Mouse (Mus musculus) liver, embryonic 13.5 days (tissue): ENCODE measurements at regions not wholly inside any gene's neighbourhood (a gene's known extent, or its start where the extent isn't known, plus 50 kb on each side); places are given as distances from the start of the nearest gene placed in this dataset.

Experiments used
- ATAC-seq: fragments of 200-750 bp; cut with Nextera tagmentation; 2 replicates; pipeline ENCODE4 v1.8.0; 2017; ENCODE audit warnings: low read depth, mild to moderate bottlenecking, moderate number of reproducible peaks, moderate library complexity
- DNase-seq: peaks from one replicate; pipeline ENCODE4 v3.0.0; 2022
- H3K27ac ChIP-seq: fragments of 300-500 bp; sonication (generic); 2 replicates; pipeline ENCODE4 v1.5.1; 2015; ENCODE audit warnings: moderate library complexity, mild to moderate bottlenecking, inconsistent platforms
- H3K27me3 ChIP-seq: fragments of 300-500 bp; sonication (generic); 2 replicates; pipeline ENCODE4 v1.6.1; 2015; ENCODE audit warnings: mild to moderate bottlenecking, inconsistent platforms
- H3K36me3 ChIP-seq: fragments of 300-500 bp; sonication (generic); 2 replicates; pipeline ENCODE4 v1.6.1; 2015; ENCODE audit warnings: mild to moderate bottlenecking, inconsistent platforms
- H3K4me1 ChIP-seq: fragments of 300-500 bp; sonication (generic); replicated peaks from 2 replicates; pipeline ENCODE4 v1.6.1; 2015; ENCODE audit warnings: inconsistent platforms
- H3K4me2 ChIP-seq: fragments of 300-500 bp; sonication (generic); 2 replicates; pipeline ENCODE4 v1.6.1; 2015; ENCODE audit warnings: inconsistent platforms, mild to moderate bottlenecking, moderate library complexity
- H3K4me3 ChIP-seq: fragments of 300-500 bp; sonication (generic); replicated peaks from 2 replicates; pipeline ENCODE4 v1.5.1; 2015; ENCODE audit warnings: mild to moderate bottlenecking, inconsistent platforms
- H3K9ac ChIP-seq: fragments of 300-500 bp; sonication (generic); 2 replicates; pipeline ENCODE4 v1.6.1; 2015; ENCODE audit warnings: mild to moderate bottlenecking, inconsistent platforms
- H3K9me3 ChIP-seq: fragments of 300-500 bp; sonication (generic); replicated peaks from 2 replicates; pipeline ENCODE4 v1.6.1; 2016; ENCODE audit warnings: inconsistent platforms
- WGBS: fragments of 180-500 bp; shearing (Covaris S2); methylation state at CpG from one replicate; pipeline ENCODE4 v1.1.7; 2015; ENCODE audit not compliant: insufficient replicate concordance; 5-methylcytosine and 5-hydroxymethylcytosine counted together

GRCm38 (mm10) chr4:87665149-87665548 lies 368.0 kb downstream of the Mllt3 start:
- ATAC-seq = no peak
- 50% methylated on average over 6 of the region's 6 CpGs for WGBS
- no peak overlapping the region for H3K4me2 ChIP-seq

GRCm38 (mm10) chr4:87662876-87663275 lies 370.3 kb downstream of the Mllt3 start:
- H3K36me3 ChIP-seq = no peaks in the 10 kb centered on the region
- no peaks in the 10 kb centered on the region for H3K4me1 ChIP-seq
- WGBS = 44% methylated on average over 2 of the region's 2 CpGs
- H3K4me2 ChIP-seq = no peak overlapping the region
- H3K27me3 ChIP-seq = no peaks in the 10 kb centered on the region
- no peak overlapping the region for H3K27ac ChIP-seq
- H3K9me3 ChIP-seq = no peaks in the 10 kb centered on the region
- no peak overlapping the region for H3K4me3 ChIP-seq
- no peak for ATAC-seq
- no peak overlapping the region for H3K9ac ChIP-seq
- DNase-seq = no peak

More at GRCm38 (mm10) chr4:87665149-87665548, 368.0 kb downstream of the Mllt3 start:
- no peak overlapping the region for H3K9ac ChIP-seq
- no peaks in the 10 kb centered on the region for H3K9me3 ChIP-seq
- no peak overlapping the region for H3K27ac ChIP-seq
- no peaks in the 10 kb centered on the region for H3K4me1 ChIP-seq
- no peaks in the 10 kb centered on the region for H3K36me3 ChIP-seq
- no peak for DNase-seq
- H3K4me3 ChIP-seq = no peak overlapping the region
- no peaks in the 10 kb centered on the region for H3K27me3 ChIP-seq

GRCm38 (mm10) chr4:87658316-87658715 lies 374.8 kb downstream of the Mllt3 start:
- Histone ChIP-seq H3K27me3 (no peaks in the 10 kb centered on the region), H3K4me3 (no peak overlapping the region), H3K36me3 (no peaks in the 10 kb centered on the region), H3K27ac (no peak overlapping the region), H3K9me3 (no peaks in the 10 kb centered on the region), H3K4me2 (no peak overlapping the region), H3K4me1 (no peaks in the 10 kb centered on the region), H3K9ac (no peak overlapping the region)
- ATAC-seq = no peak
- WGBS = 37% methylated on average over 4 of the region's 4 CpGs
- DNase-seq = no peak

- Histone ChIP-seq H3K4me2 (no peak overlapping the region), H3K27ac (no peak overlapping the region), H3K4me3 (no peak overlapping the region), H3K4me1 (no peaks in the 10 kb centered on the region), H3K36me3 (no peaks in the 10 kb centered on the region), H3K27me3 (no peaks in the 10 kb centered on the region), H3K9me3 (no peaks in the 10 kb centered on the region), H3K9ac (no peak overlapping the region)
- DNase-seq = no peak
- WGBS = 40% methylated on average over 2 of the region's 2 CpGs
- ATAC-seq = no peak
These were observed 375.3 kb downstream of the Mllt3 start for GRCm38 (mm10) chr4:87657855-87658254.

GRCm38 (mm10) chr4:87653440-87654165 lies 379.6 kb downstream of the Mllt3 start:
- 42% methylated on average over 5 of the region's 5 CpGs for WGBS
- no peak for DNase-seq
- Histone ChIP-seq H3K36me3 (no peaks in the 10 kb centered on the region), H3K4me3 (no peak overlapping the region), H3K9ac (no peak overlapping the region), H3K4me1 (no peaks in the 10 kb centered on the region), H3K27ac (no peak overlapping the region), H3K27me3 (no peaks in the 10 kb centered on the region), H3K9me3 (no peaks in the 10 kb centered on the region), H3K4me2 (no peak overlapping the region)
- no peak for ATAC-seq

GRCm38 (mm10) chr4:87652314-87652934 lies 380.7 kb downstream of the Mllt3 start:
- Histone ChIP-seq H3K4me3 (no peak overlapping the region), H3K4me1 (no peaks in the 10 kb centered on the region), H3K27me3 (no peaks in the 10 kb centered on the region), H3K36me3 (no peaks in the 10 kb centered on the region), H3K27ac (no peak overlapping the region), H3K9me3 (no peaks in the 10 kb centered on the region), H3K9ac (no peak overlapping the region), H3K4me2 (no peak overlapping the region)
- ATAC-seq = no peak
- 50% methylated on average over 8 of the region's 8 CpGs for WGBS
- DNase-seq = no peak

- no peaks in the 10 kb centered on the region for H3K9me3 ChIP-seq
- no peaks in the 10 kb centered on the region for H3K27me3 ChIP-seq
- H3K4me2 ChIP-seq = no peak overlapping the region
- DNase-seq = no peak
- 61% methylated on average over 3 of the region's 3 CpGs for WGBS
- no peak overlapping the region for H3K9ac ChIP-seq
- no peak overlapping the region for H3K27ac ChIP-seq
- H3K4me1 ChIP-seq = no peaks in the 10 kb centered on the region
- no peak for ATAC-seq
- no peak overlapping the region for H3K4me3 ChIP-seq
- H3K36me3 ChIP-seq = no peaks in the 10 kb centered on the region
These were observed 381.9 kb downstream of the Mllt3 start for GRCm38 (mm10) chr4:87651275-87651674.

- WGBS = 51% methylated on average over 6 of the region's 6 CpGs
- H3K27me3 ChIP-seq = no peaks in the 10 kb centered on the region
- H3K4me3 ChIP-seq = no peak overlapping the region
- H3K27ac ChIP-seq = no peak overlapping the region
- no peak overlapping the region for H3K9ac ChIP-seq
- no peak overlapping the region for H3K4me2 ChIP-seq
- H3K36me3 ChIP-seq = no peaks in the 10 kb centered on the region
- DNase-seq (no peak), ATAC-seq (no peak)
- H3K9me3 ChIP-seq = no peaks in the 10 kb centered on the region
- H3K4me1 ChIP-seq = no peaks in the 10 kb centered on the region
These were observed 382.3 kb downstream of the Mllt3 start for GRCm38 (mm10) chr4:87650837-87651236.

- WGBS = 60% methylated on average over 3 of the region's 3 CpGs
- no peaks in the 10 kb centered on the region for H3K9me3 ChIP-seq
- H3K4me3 ChIP-seq = no peak overlapping the region
- no peak overlapping the region for H3K9ac ChIP-seq
- H3K4me1 ChIP-seq = no peaks in the 10 kb centered on the region
- H3K4me2 ChIP-seq = no peak overlapping the region
- ATAC-seq (no peak), DNase-seq (no peak)
- no peaks in the 10 kb centered on the region for H3K36me3 ChIP-seq
- H3K27ac ChIP-seq = no peak overlapping the region
- H3K27me3 ChIP-seq = no peaks in the 10 kb centered on the region
These were observed 382.8 kb downstream of the Mllt3 start for GRCm38 (mm10) chr4:87650393-87650792.

GRCm38 (mm10) chr4:87648919-87649318 lies 384.2 kb downstream of the Mllt3 start:
- no peak overlapping the region for H3K4me3 ChIP-seq
- H3K27ac ChIP-seq = no peak overlapping the region
- H3K4me1 ChIP-seq = no peaks in the 10 kb centered on the region
- no peak for ATAC-seq
- no peak overlapping the region for H3K4me2 ChIP-seq
- no peaks in the 10 kb centered on the region for H3K9me3 ChIP-seq
- no peak overlapping the region for H3K9ac ChIP-seq
- no peaks in the 10 kb centered on the region for H3K36me3 ChIP-seq
- no peak for DNase-seq
- no peaks in the 10 kb centered on the region for H3K27me3 ChIP-seq

- Histone ChIP-seq H3K9me3 (no peaks in the 10 kb centered on the region), H3K27me3 (no peaks in the 10 kb centered on the region), H3K36me3 (no peaks in the 10 kb centered on the region), H3K4me1 (no peaks in the 10 kb centered on the region), H3K9ac (no peak overlapping the region), H3K4me3 (no peak overlapping the region), H3K4me2 (peak overlapping the region; percentile 34), H3K27ac (no peak overlapping the region)
- 22% methylated on average over 26 of the region's 26 CpGs for WGBS
- no peak for ATAC-seq
- no peak for DNase-seq
These were observed 384.9 kb downstream of the Mllt3 start for GRCm38 (mm10) chr4:87647932-87648911.
